Mouse (Mus musculus): Measurements from ENCODE around the gene Jmjd1c.

- TF ChIP-seq CTCF (IDR thresholded peaks at IDR 0.05; ENCODE audit: borderline replicate concordance, insufficient read depth, low read depth, low read length): no peak
- TF ChIP-seq POLR2A (IDR thresholded peaks at IDR 0.05; ENCODE audit: borderline replicate concordance, insufficient read depth, low read length): no peak
Measured at GRCm38 (mm10) chr10:67081206-67082007, 14.5 kb upstream of the Jmjd1c start.

Data from cerebellum, adult 2 months (tissue).